Mouse (Mus musculus): ENCODE results near the gene Saal1.

DNA sequence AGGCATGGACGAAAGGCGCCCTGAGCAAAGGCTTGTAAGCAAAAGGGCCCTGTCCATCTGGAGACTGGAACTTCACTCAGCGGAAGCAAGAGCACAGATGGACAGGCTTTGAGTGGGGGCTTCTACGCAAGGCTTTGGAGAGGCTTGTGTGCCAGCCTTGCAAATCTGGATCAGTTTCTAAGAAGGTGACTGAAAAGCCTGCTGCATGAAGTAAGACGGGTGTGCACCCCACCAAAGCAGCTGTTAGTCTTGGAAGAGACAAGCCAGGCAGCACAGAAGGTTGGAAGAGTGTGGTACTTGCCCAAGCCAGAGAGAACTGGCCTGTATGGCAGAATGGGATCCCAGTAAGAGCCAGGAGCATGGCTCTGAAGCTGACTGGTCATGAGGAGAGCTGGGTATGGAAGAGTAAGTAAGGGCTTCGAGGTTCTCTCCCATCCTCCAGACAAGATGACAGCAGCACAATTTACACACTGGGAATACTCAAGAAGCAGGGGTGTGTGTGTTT, 9.9 kb downstream of the Saal1 start:
- TF ChIP-seq CTCF (IDR thresholded peaks at IDR 0.05; ENCODE audit: borderline replicate concordance, insufficient read depth, low read depth, low read length) (no peak), POLR2A (IDR thresholded peaks at IDR 0.05; ENCODE audit: borderline replicate concordance, insufficient read depth, low read length) (no peak)
